In genomic region chr7:144287991-144288390, GRCm38 (mm10) we compare ENCODE assay signal across 20 mouse cellular contexts.
DNase-seq lines count a peak whose midpoint lies in the region; ATAC-seq and TF ChIP-seq lines count a peak whose summit lies in the region.
"Had no signal": no experiment of that assay in that cellular context is flagged by ENCODE, and none has a peak within 500 bp of the region (broad histone marks: within the 10 kb centered on the region; RNA-seq: fewer than 3 reads in every experiment).

No protein-coding gene starts in this region.

- 0 out of 2 replicates have a peak overlapping the region, but pooled peaks have one; percentile 13 for H3K9ac ChIP-seq in hindbrain, embryonic 12.5 days
- no peak overlapping the region for H3K9ac ChIP-seq in neural tube, embryonic 12.5 days
- peak overlapping the region; percentile 1; the same call in 1 of the 2 replicates for H3K9ac ChIP-seq in hindbrain, postnatal 0 days (replicated peaks; ENCODE audit: low read length)
- H3K9ac ChIP-seq in neural tube, embryonic 15.5 days (replicated peaks), result no peak overlapping the region
- no peak overlapping the region for H3K9ac ChIP-seq in liver, embryonic 12.5 days
- H3K9ac ChIP-seq: forebrain, embryonic 12.5 days; heart, embryonic 13.5 days; intestine, embryonic 15.5 days had no signal

- H3K9me3 ChIP-seq in hindbrain, embryonic 12.5 days (replicated peaks), result no peaks in the 10 kb centered on the region
- no peaks in the 10 kb centered on the region for H3K9me3 ChIP-seq in hindbrain, embryonic 10.5 days
- H3K9me3 ChIP-seq in neural tube, embryonic 12.5 days, result no peaks in the 10 kb centered on the region
- H3K9me3 ChIP-seq in hindbrain, postnatal 0 days (ENCODE audit: low read length), result no peaks in the 10 kb centered on the region
- H3K9me3 ChIP-seq in neural tube, embryonic 15.5 days (replicated peaks), result no peaks in the 10 kb centered on the region
- no peaks in the 10 kb centered on the region for H3K9me3 ChIP-seq in liver, embryonic 12.5 days (replicated peaks)
- H3K9me3 ChIP-seq: forebrain, embryonic 12.5 days; G1E; heart, embryonic 13.5 days; intestine, embryonic 15.5 days had no signal

- no peak for DNase-seq in hindbrain, embryonic 10.5 days (ENCODE audit: low spot score)
- DNase-seq in neural tube, embryonic 10.5 days (ENCODE audit: extremely low spot score, low spot score), result no peak
- DNase-seq in hindbrain, postnatal 0 days (ENCODE audit: low spot score), result no peak
- DNase-seq in lung, postnatal 14 days, result no peak
- DNase-seq: cerebellum, adult 8-10 months; gastrocnemius, postnatal 14 days; heart, adult 18-20 months; kidney, adult 9 months; kidney, postnatal 36 days; lung, postnatal 10 days; spleen, adult 18-20 months; thymus, postnatal 36 days had no signal

- no peak overlapping the region; the same call in 1 of the 2 replicates for H3K27ac ChIP-seq in hindbrain, embryonic 12.5 days
- H3K27ac ChIP-seq in hindbrain, embryonic 10.5 days, result no peak overlapping the region
- no peak overlapping the region for H3K27ac ChIP-seq in neural tube, embryonic 12.5 days
- H3K27ac ChIP-seq in hindbrain, postnatal 0 days, result no peak overlapping the region
- H3K27ac ChIP-seq in neural tube, embryonic 15.5 days (replicated peaks), result no peak overlapping the region; the same call in 1 of the 2 replicates
- H3K27ac ChIP-seq in liver, embryonic 12.5 days, result no peak overlapping the region
- H3K27ac ChIP-seq: forebrain, embryonic 12.5 days; heart, embryonic 13.5 days; intestine, embryonic 15.5 days had no signal

- H3K27me3 ChIP-seq in hindbrain, embryonic 12.5 days, result no peaks in the 10 kb centered on the region
- peaks cover 6% of the 10 kb centered on the region; the same call in 1 of the 2 replicates for H3K27me3 ChIP-seq in hindbrain, embryonic 10.5 days (ENCODE audit: insufficient read depth, poor library complexity, severe bottlenecking)
- no peaks in the 10 kb centered on the region for H3K27me3 ChIP-seq in neural tube, embryonic 12.5 days (replicated peaks)
- no peaks in the 10 kb centered on the region for H3K27me3 ChIP-seq in hindbrain, postnatal 0 days (ENCODE audit: insufficient read depth, low read length)
- no peaks in the 10 kb centered on the region for H3K27me3 ChIP-seq in neural tube, embryonic 15.5 days (replicated peaks)
- peaks cover 37% of the 10 kb centered on the region for H3K27me3 ChIP-seq in liver, embryonic 12.5 days (replicated peaks)
- H3K27me3 ChIP-seq: forebrain, embryonic 12.5 days had no signal

- peak overlapping the region; percentile 15; the same call in 1 of the 2 replicates for H3K4me2 ChIP-seq in hindbrain, embryonic 12.5 days (replicated peaks)
- H3K4me2 ChIP-seq in neural tube, embryonic 12.5 days (replicated peaks), result peak overlapping the region; percentile 90
- H3K4me2 ChIP-seq in hindbrain, postnatal 0 days (ENCODE audit: low read depth, low read length), result peak overlapping the region; percentile 19; the same call in 1 of the 2 replicates
- H3K4me2 ChIP-seq in neural tube, embryonic 15.5 days, result peak overlapping the region; percentile 87
- no peak overlapping the region for H3K4me2 ChIP-seq in liver, embryonic 12.5 days
- H3K4me2 ChIP-seq: forebrain, embryonic 12.5 days; heart, embryonic 13.5 days; intestine, embryonic 15.5 days had no signal

- ATAC-seq in hindbrain, embryonic 12.5 days (ENCODE audit: low FRiP score), result no peak
- no peak for ATAC-seq in neural tube, embryonic 12.5 days (ENCODE audit: low FRiP score, low read depth)
- no peak for ATAC-seq in hindbrain, postnatal 0 days
- ATAC-seq in neural tube, embryonic 15.5 days (ENCODE audit: low FRiP score), result no peak
- ATAC-seq in liver, embryonic 12.5 days, result no peak
- ATAC-seq: intestine, embryonic 15.5 days had no signal

- H3K4me1 ChIP-seq in hindbrain, embryonic 12.5 days, result peaks cover 65% of the 10 kb centered on the region
- peaks cover 38% of the 10 kb centered on the region for H3K4me1 ChIP-seq in hindbrain, embryonic 10.5 days (replicated peaks)
- peaks cover 51% of the 10 kb centered on the region for H3K4me1 ChIP-seq in neural tube, embryonic 12.5 days
- peaks cover 39% of the 10 kb centered on the region for H3K4me1 ChIP-seq in hindbrain, postnatal 0 days (ENCODE audit: insufficient read depth, low read length)
- peaks cover 91% of the 10 kb centered on the region for H3K4me1 ChIP-seq in neural tube, embryonic 15.5 days
- H3K4me1 ChIP-seq in liver, embryonic 12.5 days, result no peaks in the 10 kb centered on the region

- no peak for TF ChIP-seq CTCF in hindbrain, postnatal 0 days (IDR thresholded peaks at IDR 0.05; ENCODE audit: low read depth)

- no peak overlapping the region for H3K4me3 ChIP-seq in hindbrain, embryonic 12.5 days
- no peak overlapping the region for H3K4me3 ChIP-seq in hindbrain, embryonic 10.5 days
- no peak overlapping the region for H3K4me3 ChIP-seq in neural tube, embryonic 12.5 days
- H3K4me3 ChIP-seq in hindbrain, postnatal 0 days (ENCODE audit: low read length), result no peak overlapping the region
- no peak overlapping the region for H3K4me3 ChIP-seq in neural tube, embryonic 15.5 days (replicated peaks)
- no peak overlapping the region for H3K4me3 ChIP-seq in liver, embryonic 12.5 days
- H3K4me3 ChIP-seq: forebrain, embryonic 12.5 days; heart, embryonic 13.5 days; intestine, embryonic 15.5 days had no signal

- WGBS in hindbrain, embryonic 12.5 days, result 70% methylated on average over 6 of the region's 6 CpGs
- 86% methylated on average over 6 of the region's 6 CpGs for WGBS in hindbrain, embryonic 10.5 days
- 65% methylated on average over 6 of the region's 6 CpGs for WGBS in neural tube, embryonic 12.5 days
- WGBS in hindbrain, postnatal 0 days, result 65% methylated on average over 6 of the region's 6 CpGs
- 54% methylated on average over 6 of the region's 6 CpGs for WGBS in neural tube, embryonic 15.5 days
- WGBS in liver, embryonic 12.5 days (ENCODE audit: insufficient replicate concordance), result 50% methylated on average over 6 of the region's 6 CpGs

- no peaks in the 10 kb centered on the region for H3K36me3 ChIP-seq in hindbrain, embryonic 12.5 days
- H3K36me3 ChIP-seq in hindbrain, embryonic 10.5 days, result no peaks in the 10 kb centered on the region
- no peaks in the 10 kb centered on the region for H3K36me3 ChIP-seq in neural tube, embryonic 12.5 days
- H3K36me3 ChIP-seq in hindbrain, postnatal 0 days (ENCODE audit: insufficient read depth, low read length), result no peaks in the 10 kb centered on the region
- H3K36me3 ChIP-seq in neural tube, embryonic 15.5 days, result no peaks in the 10 kb centered on the region
- H3K36me3 ChIP-seq in liver, embryonic 12.5 days, result no peaks in the 10 kb centered on the region
- H3K36me3 ChIP-seq: forebrain, embryonic 12.5 days; G1E; heart, embryonic 13.5 days; intestine, embryonic 15.5 days had no signal

Comparison
In these comparisons a context has a peak if more than half of its experiments do, and no peak if none do; other contexts are left out.
1. H3K9ac ChIP-seq: peak in hindbrain, embryonic 12.5 days (single experiment) and hindbrain, postnatal 0 days (single experiment); none in neural tube, embryonic 12.5 days (single experiment), neural tube, embryonic 15.5 days (single experiment) and liver, embryonic 12.5 days (single experiment).